17 mouse cellular contexts compared by ENCODE assay signal in the genomic region with DNA sequence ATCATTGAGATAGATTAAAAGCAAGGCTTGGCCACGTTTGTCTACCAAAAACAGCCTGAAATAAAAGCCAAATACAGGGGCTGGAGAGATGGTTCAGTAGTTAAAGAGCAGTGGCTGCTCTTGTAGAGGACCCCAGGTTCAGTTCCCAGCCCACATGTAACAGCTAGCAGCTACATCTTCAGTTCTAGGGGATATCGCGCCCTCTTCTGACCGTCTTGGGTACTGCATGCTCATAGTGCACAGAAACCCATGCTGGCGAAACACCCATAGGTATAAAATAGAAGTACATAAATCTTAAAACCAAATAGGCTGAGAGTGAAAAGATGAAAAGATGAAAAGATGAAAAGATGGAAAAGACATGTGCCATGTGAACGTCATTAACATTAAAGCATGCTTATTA. TPM values are rescaled to one million over a fixed set of nuclear protein-coding genes. Genes with fewer than 3 reads are reported as not detected.
A peak's percentile ranks its signal among the peaks of the same experiment; 100 is the strongest.
DNase-seq lines count a peak whose midpoint lies in the region; ATAC-seq and TF ChIP-seq lines count a peak whose summit lies in the region.
"Had no signal": no experiment of that assay in that cellular context is flagged by ENCODE, and none has a peak within 500 bp of the region (broad histone marks: within the 10 kb centered on the region; RNA-seq: fewer than 3 reads in every experiment).

No protein-coding gene starts in this region.

- H3K27me3 ChIP-seq in hindbrain, postnatal 0 days (ENCODE audit: insufficient read depth, low read length): no peaks in the 10 kb centered on the region
- no peaks in the 10 kb centered on the region for H3K27me3 ChIP-seq in hindbrain, embryonic 13.5 days
- H3K27me3 ChIP-seq in midbrain, postnatal 0 days (ENCODE audit: insufficient read depth, low read length): no peaks in the 10 kb centered on the region
- no peaks in the 10 kb centered on the region for H3K27me3 ChIP-seq in midbrain, embryonic 11.5 days (ENCODE audit: control insufficient read depth, insufficient read depth, low read length)
- no peaks in the 10 kb centered on the region for H3K27me3 ChIP-seq in splenic B cell, adult 2 months (ENCODE audit: control insufficient read depth, insufficient read depth, low read length, poor library complexity, severe bottlenecking)
- H3K27me3 ChIP-seq in heart, embryonic 10.5 days (ENCODE audit: insufficient read depth, poor library complexity, severe bottlenecking): no peaks in the 10 kb centered on the region
- H3K27me3 ChIP-seq: hindbrain, embryonic 12.5 days; limb, embryonic 13.5 days had no signal

- ATAC-seq in hindbrain, postnatal 0 days: no peak
- ATAC-seq in hindbrain, embryonic 13.5 days (ENCODE audit: low FRiP score): no peak
- ATAC-seq in midbrain, postnatal 0 days (ENCODE audit: low FRiP score): no peak
- no peak for ATAC-seq in midbrain, embryonic 11.5 days (ENCODE audit: low FRiP score)
- no peak for ATAC-seq in activated CD4-positive, CD25-positive, alpha-beta regulatory T cell, adult 4 months

- no peak overlapping the region for H3K4me2 ChIP-seq in hindbrain, postnatal 0 days (ENCODE audit: low read depth, low read length)
- H3K4me2 ChIP-seq in hindbrain, embryonic 13.5 days: no peak overlapping the region
- no peak overlapping the region for H3K4me2 ChIP-seq in midbrain, postnatal 0 days (ENCODE audit: low read depth, low read length, poor library complexity, severe bottlenecking)
- H3K4me2 ChIP-seq in midbrain, embryonic 11.5 days: no peak overlapping the region
- H3K4me2 ChIP-seq: heart, embryonic 11.5 days; hindbrain, embryonic 12.5 days; limb, embryonic 13.5 days had no signal

- TF ChIP-seq CTCF in hindbrain, postnatal 0 days (IDR thresholded peaks at IDR 0.05; ENCODE audit: low read depth): peak; percentile 51
- peak; percentile 46 for TF ChIP-seq CTCF in midbrain, postnatal 0 days (IDR thresholded peaks at IDR 0.05)

- no peak overlapping the region for H3K4me3 ChIP-seq in hindbrain, postnatal 0 days (ENCODE audit: low read length)
- H3K4me3 ChIP-seq in hindbrain, embryonic 13.5 days: no peak overlapping the region
- H3K4me3 ChIP-seq in midbrain, postnatal 0 days (ENCODE audit: low read depth, low read length): no peak overlapping the region
- H3K4me3 ChIP-seq in midbrain, embryonic 11.5 days (ENCODE audit: low read depth, low read length): no peak overlapping the region
- no peak overlapping the region for H3K4me3 ChIP-seq in heart, embryonic 10.5 days
- H3K4me3 ChIP-seq: hindbrain, embryonic 12.5 days; limb, embryonic 13.5 days; myocyte had no signal

- H3K36me3 ChIP-seq in hindbrain, postnatal 0 days (ENCODE audit: insufficient read depth, low read length): no peaks in the 10 kb centered on the region
- no peaks in the 10 kb centered on the region for H3K36me3 ChIP-seq in hindbrain, embryonic 13.5 days
- H3K36me3 ChIP-seq in midbrain, postnatal 0 days (ENCODE audit: insufficient read depth, low read length): no peaks in the 10 kb centered on the region
- H3K36me3 ChIP-seq in midbrain, embryonic 11.5 days (ENCODE audit: control insufficient read depth, insufficient read depth, low read length): no peaks in the 10 kb centered on the region
- no peaks in the 10 kb centered on the region for H3K36me3 ChIP-seq in splenic B cell, adult 2 months (ENCODE audit: control insufficient read depth, insufficient read depth, low read length, poor library complexity, severe bottlenecking)
- H3K36me3 ChIP-seq in heart, embryonic 10.5 days: no peaks in the 10 kb centered on the region
- H3K36me3 ChIP-seq: G1E; hindbrain, embryonic 12.5 days had no signal

- H3K4me1 ChIP-seq in hindbrain, postnatal 0 days (ENCODE audit: insufficient read depth, low read length): no peaks in the 10 kb centered on the region; the same call in 1 of the 2 replicates
- peaks cover 7% of the 10 kb centered on the region for H3K4me1 ChIP-seq in hindbrain, embryonic 13.5 days (replicated peaks)
- H3K4me1 ChIP-seq in midbrain, postnatal 0 days (ENCODE audit: insufficient read depth, low read length): no peaks in the 10 kb centered on the region
- H3K4me1 ChIP-seq in midbrain, embryonic 11.5 days (ENCODE audit: control insufficient read depth, insufficient read depth, low read length): no peaks in the 10 kb centered on the region; the same call in 1 of the 2 replicates
- no peaks in the 10 kb centered on the region for H3K4me1 ChIP-seq in heart, embryonic 10.5 days
- H3K4me1 ChIP-seq: limb, embryonic 13.5 days had no signal

- H3K9me3 ChIP-seq in hindbrain, postnatal 0 days (ENCODE audit: low read length): no peaks in the 10 kb centered on the region
- no peaks in the 10 kb centered on the region for H3K9me3 ChIP-seq in hindbrain, embryonic 13.5 days
- H3K9me3 ChIP-seq in midbrain, postnatal 0 days (ENCODE audit: low read length): no peaks in the 10 kb centered on the region
- peaks cover 2% of the 10 kb centered on the region; the same call in 1 of the 2 replicates for H3K9me3 ChIP-seq in midbrain, embryonic 11.5 days (ENCODE audit: control insufficient read depth, low read length)
- no peaks in the 10 kb centered on the region for H3K9me3 ChIP-seq in heart, embryonic 10.5 days
- H3K9me3 ChIP-seq: hindbrain, embryonic 12.5 days had no signal

- no peak overlapping the region for H3K27ac ChIP-seq in hindbrain, postnatal 0 days
- H3K27ac ChIP-seq in hindbrain, embryonic 13.5 days: no peak overlapping the region
- H3K27ac ChIP-seq in midbrain, postnatal 0 days (ENCODE audit: low read depth, low read length): no peak overlapping the region
- no peak overlapping the region for H3K27ac ChIP-seq in midbrain, embryonic 11.5 days (ENCODE audit: low read depth, low read length)
- no peak overlapping the region for H3K27ac ChIP-seq in heart, embryonic 10.5 days
- H3K27ac ChIP-seq: hindbrain, embryonic 12.5 days; limb, embryonic 13.5 days had no signal

- H3K9ac ChIP-seq in hindbrain, postnatal 0 days (replicated peaks; ENCODE audit: low read length): no peak overlapping the region
- H3K9ac ChIP-seq in hindbrain, embryonic 13.5 days: no peak overlapping the region
- H3K9ac ChIP-seq in midbrain, postnatal 0 days (replicated peaks; ENCODE audit: low read length, poor library complexity, severe bottlenecking): no peak overlapping the region
- H3K9ac ChIP-seq in midbrain, embryonic 11.5 days (ENCODE audit: low read length): no peak overlapping the region
- H3K9ac ChIP-seq: hindbrain, embryonic 12.5 days; limb, embryonic 13.5 days had no signal

- WGBS in hindbrain, postnatal 0 days: 84% methylated on average over 6 of the region's 6 CpGs
- 83% methylated on average over 6 of the region's 6 CpGs for WGBS in hindbrain, embryonic 13.5 days
- WGBS in midbrain, postnatal 0 days: 81% methylated on average over 6 of the region's 6 CpGs
- WGBS in midbrain, embryonic 11.5 days: 84% methylated on average over 6 of the region's 6 CpGs
- WGBS in heart, embryonic 10.5 days: 76% methylated on average over 6 of the region's 6 CpGs

- no peak for DNase-seq in hindbrain, postnatal 0 days (ENCODE audit: low spot score)
- DNase-seq in midbrain, postnatal 0 days (ENCODE audit: low spot score): no peak
- no peak for DNase-seq in midbrain, embryonic 11.5 days (ENCODE audit: low spot score, missing footprints)
- DNase-seq in WW6 (ENCODE audit: low read depth, low spot score): peak; percentile 33
- DNase-seq in splenic B cell, adult 2 months (ENCODE audit: low read depth, low spot score): peak; percentile 8
- no peak for DNase-seq in heart, embryonic 10.5 days (ENCODE audit: low spot score)
- DNase-seq: adrenal gland, adult 8-10 months; cerebellum, adult 11 months; layer of hippocampus, postnatal 36 days; thymus, postnatal 14 days had no signal

RNA-seq across cellular contexts. Expression of a gene that starts 35.4 kb away (rescaled TPM):
- total RNA-seq in hindbrain, postnatal 0 days (2014; rRNA removed): 2.4 and 2.6 TPM in 2 replicates
- 2.5 and 3.1 TPM in 2 replicates for polyA plus RNA-seq in hindbrain, postnatal 0 days (2015; fragmentation: Nextera tagmentation; extraction: Ambion mirVana)
- polyA plus RNA-seq in hindbrain, embryonic 13.5 days (2015; fragmentation: Nextera tagmentation; extraction: Ambion mirVana): 3.3 and 3.6 TPM in 2 replicates
- 0.66 and 1.7 TPM in 2 replicates for total RNA-seq in midbrain, postnatal 0 days (2014; rRNA removed)
- 2.0 and 2.1 TPM in 2 replicates for polyA plus RNA-seq in midbrain, postnatal 0 days (2015; fragmentation: Nextera tagmentation; extraction: Ambion mirVana)
- 1.8 and 2.0 TPM in 2 replicates for polyA plus RNA-seq in midbrain, embryonic 11.5 days (2014; fragmentation: Nextera tagmentation; extraction: Ambion mirVana)
- polyA plus RNA-seq in activated CD4-positive, CD25-positive, alpha-beta regulatory T cell, adult 4 months (2017; shearing (Covaris generic)): under 1 TPM in 1 of 2 experiments, not detected in 1; 0.08 TPM
- polyA plus RNA-seq in heart, embryonic 10.5 days (2016; fragmentation: Nextera tagmentation; extraction: Ambion mirVana): 1.2 and 6.2 TPM in 2 replicates
- polyA plus RNA-seq: G1E had no signal

Comparison
In these comparisons a context has a peak if more than half of its experiments do, and no peak if none do; other contexts are left out.
1. DNase-seq: peak in WW6 (single experiment) and splenic B cell, adult 2 months (single experiment); none in hindbrain, postnatal 0 days (single experiment), midbrain, postnatal 0 days (single experiment), midbrain, embryonic 11.5 days (single experiment) and heart, embryonic 10.5 days (single experiment).